Mouse (Mus musculus) hindbrain, embryonic 11.5 days (tissue): ENCODE data around the gene Tdrkh. TPM values are rescaled to one million over a fixed set of nuclear protein-coding genes. Genes with fewer than 3 reads are reported as not detected.

Source experiments
- ATAC-seq: fragments of 200-750 bp; cut with Nextera tagmentation; 2 replicates; pipeline ENCODE4 v1.8.0; 2017; ENCODE audit warnings: mild to moderate bottlenecking, moderate TSS enrichment, moderate library complexity; ENCODE audit not compliant: low FRiP score
- DNase-seq: peaks from one replicate; pipeline ENCODE4 v3.0.0-alpha.2; 2015; ENCODE audit warnings: low spot score
- H3K27ac ChIP-seq: fragments of 300-500 bp; sonication (generic); 2 replicates; pipeline ENCODE4 v1.5.1; 2014; ENCODE audit warnings: mild to moderate bottlenecking, low read depth, low read length
- H3K27me3 ChIP-seq: fragments of 300-500 bp; sonication (generic); 2 replicates; pipeline ENCODE4 v1.6.1; 2014; ENCODE audit warnings: mild to moderate bottlenecking, low read length, moderate library complexity, mixed read lengths; ENCODE audit not compliant: control insufficient read depth, insufficient read depth
- H3K36me3 ChIP-seq: fragments of 300-500 bp; sonication (generic); 2 replicates; pipeline ENCODE4 v1.6.1; 2014; ENCODE audit warnings: mild to moderate bottlenecking, low read length, moderate library complexity, mixed read lengths; ENCODE audit not compliant: control insufficient read depth, insufficient read depth
- H3K4me1 ChIP-seq: fragments of 300-500 bp; sonication (generic); replicated peaks from 2 replicates; pipeline ENCODE4 v1.6.1; 2014; ENCODE audit warnings: low read length, mixed read lengths; ENCODE audit not compliant: control insufficient read depth, insufficient read depth
- H3K4me2 ChIP-seq: fragments of 300-500 bp; sonication (generic); replicated peaks from 2 replicates; pipeline ENCODE4 v1.6.1; 2014; ENCODE audit warnings: mild to moderate bottlenecking, low read depth, low read length
- H3K4me3 ChIP-seq: fragments of 300-500 bp; sonication (generic); 2 replicates; pipeline ENCODE4 v1.5.1; 2014; ENCODE audit warnings: low read depth, low read length
- H3K9ac ChIP-seq: fragments of 300-500 bp; sonication (generic); 2 replicates; pipeline ENCODE4 v1.6.1; 2014; ENCODE audit warnings: low read depth, low read length
- H3K9me3 ChIP-seq: fragments of 300-500 bp; sonication (generic); 2 replicates; pipeline ENCODE4 v1.6.1; 2016; ENCODE audit warnings: low read length; ENCODE audit not compliant: control insufficient read depth
- WGBS: fragments of 180-500 bp; shearing (Covaris S2); extraction: QIAGEN DNeasy Blood & Tissue Kit; methylation state at CpG from one replicate; pipeline ENCODE4 v1.1.7; 2014; 5-methylcytosine and 5-hydroxymethylcytosine counted together
- polyA plus RNA-seq: library from polyadenylated mRNA; unstranded; fragments of >200 nt; fragmentation: Nextera tagmentation; extraction: Ambion mirVana; gene quantifications from 2 replicates; pipeline ENCODE4 v1.2.1, GENCODE M21; 2014

The Tdrkh gene
- polyA plus RNA-seq, 1 experiment from 2014 or later, result 58.7 TPM

DNA sequence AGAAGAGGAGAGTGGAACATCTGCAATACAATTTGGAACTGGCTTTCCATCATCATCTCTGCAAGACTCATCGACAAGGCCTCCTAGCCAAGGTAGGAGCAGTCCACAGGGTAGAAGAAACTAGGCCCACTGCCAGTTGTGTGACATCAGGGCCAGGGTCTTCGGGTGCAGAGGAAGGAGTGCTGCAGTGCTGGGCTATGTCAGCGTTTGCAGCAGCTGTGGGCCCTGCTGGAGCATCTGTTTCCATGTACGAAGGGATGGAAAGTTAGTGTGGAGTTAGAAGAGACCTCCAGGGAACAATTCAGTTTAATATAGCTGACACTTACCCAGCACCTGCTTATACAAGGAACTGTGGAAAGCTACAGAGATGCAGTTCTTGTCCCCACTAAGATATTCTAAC is 20.0 kb upstream of the Tdrkh start:
- no peak overlapping the region for H3K4me2 ChIP-seq
- no peaks in the 10 kb centered on the region for H3K27me3 ChIP-seq
- no peak overlapping the region for H3K27ac ChIP-seq
- no peaks in the 10 kb centered on the region for H3K36me3 ChIP-seq
- DNase-seq, result no peak
- H3K9ac ChIP-seq, result no peak overlapping the region
- no peak overlapping the region for H3K4me3 ChIP-seq
- ATAC-seq, result no peak
- no peaks in the 10 kb centered on the region for H3K9me3 ChIP-seq
- 69% methylated on average over 4 of the region's 4 CpGs for WGBS
- H3K4me1 ChIP-seq, result no peaks in the 10 kb centered on the region

DNA sequence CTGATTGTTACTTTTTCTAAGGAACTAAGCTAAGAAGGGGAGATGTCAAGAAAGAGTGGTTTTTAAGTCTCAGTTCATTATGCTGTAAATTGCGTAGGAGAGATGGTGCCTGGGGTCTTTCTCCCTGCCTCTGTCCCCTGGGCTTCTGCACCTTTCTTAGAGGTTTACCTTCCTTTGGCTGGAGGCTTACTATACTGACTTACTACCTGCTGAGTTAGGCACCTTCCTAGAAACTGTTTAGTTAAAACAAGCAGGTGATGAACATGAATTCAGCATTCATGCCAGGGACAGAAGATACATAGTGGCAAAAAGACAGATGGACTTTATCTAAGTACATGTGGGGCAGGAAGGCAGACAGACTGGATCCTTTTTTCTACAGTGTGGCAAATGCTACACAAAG is 16.7 kb upstream of the Tdrkh start:
- 84% methylated on average over 1 of the region's 1 CpGs for WGBS

DNA sequence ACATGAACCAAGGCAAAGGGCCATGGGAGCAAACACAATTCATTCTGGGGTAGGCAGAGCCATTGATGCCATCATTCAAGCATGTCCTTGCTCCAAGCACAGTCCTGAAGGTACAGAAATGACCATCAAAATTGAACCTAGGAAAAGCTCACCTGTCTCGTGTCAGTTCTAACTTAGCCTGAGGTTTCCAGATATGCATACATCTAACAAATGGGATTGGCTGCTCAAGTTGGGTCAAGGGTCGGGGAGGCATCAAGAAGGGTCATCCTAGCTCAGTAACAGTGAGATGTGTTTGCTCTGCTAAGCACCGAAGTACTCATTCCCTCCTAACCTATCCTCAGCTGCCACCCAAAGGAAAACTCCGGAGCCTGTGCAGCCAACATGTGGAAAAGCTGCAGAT is 16.2 kb upstream of the Tdrkh start:
- Histone ChIP-seq H3K9ac (no peak overlapping the region), H3K27me3 (no peaks in the 10 kb centered on the region)

More for the DNA sequence above, 16.7 kb upstream of the Tdrkh start:
- no peak for ATAC-seq
- no peaks in the 10 kb centered on the region for H3K9me3 ChIP-seq
- DNase-seq, result no peak
- no peaks in the 10 kb centered on the region for H3K27me3 ChIP-seq
- no peak overlapping the region for H3K9ac ChIP-seq
- H3K4me2 ChIP-seq, result no peak overlapping the region
- H3K36me3 ChIP-seq, result no peaks in the 10 kb centered on the region
- no peak overlapping the region for H3K27ac ChIP-seq
- H3K4me3 ChIP-seq, result no peak overlapping the region
- peaks cover 4% of the 10 kb centered on the region; the same call in 1 of the 2 replicates for H3K4me1 ChIP-seq

DNA sequence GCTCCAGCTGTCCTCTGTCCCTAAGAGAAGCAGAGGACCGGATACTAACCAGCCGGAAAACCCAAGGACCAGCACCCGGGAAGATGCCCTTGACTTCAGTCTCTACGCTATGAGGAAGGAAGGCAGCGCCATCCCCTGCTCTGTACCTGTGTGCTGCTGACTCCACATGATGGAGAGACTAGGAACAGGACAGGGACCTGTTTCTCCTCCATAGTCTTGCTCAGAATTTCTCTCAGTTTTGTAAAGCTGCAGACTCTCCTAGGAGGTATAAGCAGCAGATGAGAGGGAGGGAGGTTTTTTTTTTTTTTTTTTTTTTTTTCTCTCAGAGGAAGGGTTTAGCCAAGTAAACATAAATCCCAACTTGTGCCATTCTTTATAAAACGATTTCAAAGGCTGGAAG is 14.9 kb upstream of the Tdrkh start, which contains the start of gene Lingo4:
Gene Lingo4, plus strand, starts transcription at position 301 of the 400 bp plus-strand sequence.
- Histone ChIP-seq H3K36me3 (no peaks in the 10 kb centered on the region), H3K4me3 (peak within 1 kb of the TSS; percentile 32), H3K4me1 (peaks cover 4% of the 10 kb centered on the region; the same call in 1 of the 2 replicates), H3K9ac (peak within 1 kb of the TSS; percentile 59), H3K4me2 (peak within 1 kb of the TSS; percentile 67), H3K27me3 (no peaks in the 10 kb centered on the region), H3K27ac (0 out of 2 replicates have a peak within 1 kb of the TSS, but pooled peaks have one; percentile 39), H3K9me3 (no peaks in the 10 kb centered on the region)
- ATAC-seq, result no peak
- no peak for DNase-seq
- 70% methylated on average over 6 of the region's 6 CpGs for WGBS

More for the DNA sequence above, 16.2 kb upstream of the Tdrkh start:
- H3K27ac ChIP-seq, result no peak overlapping the region
- H3K36me3 ChIP-seq, result no peaks in the 10 kb centered on the region
- WGBS, result 81% methylated on average over 4 of the region's 4 CpGs
- ATAC-seq (no peak), DNase-seq (no peak)
- H3K4me2 ChIP-seq, result no peak overlapping the region
- peaks cover 4% of the 10 kb centered on the region; the same call in 1 of the 2 replicates for H3K4me1 ChIP-seq
- no peaks in the 10 kb centered on the region for H3K9me3 ChIP-seq
- H3K4me3 ChIP-seq, result no peak overlapping the region

DNA sequence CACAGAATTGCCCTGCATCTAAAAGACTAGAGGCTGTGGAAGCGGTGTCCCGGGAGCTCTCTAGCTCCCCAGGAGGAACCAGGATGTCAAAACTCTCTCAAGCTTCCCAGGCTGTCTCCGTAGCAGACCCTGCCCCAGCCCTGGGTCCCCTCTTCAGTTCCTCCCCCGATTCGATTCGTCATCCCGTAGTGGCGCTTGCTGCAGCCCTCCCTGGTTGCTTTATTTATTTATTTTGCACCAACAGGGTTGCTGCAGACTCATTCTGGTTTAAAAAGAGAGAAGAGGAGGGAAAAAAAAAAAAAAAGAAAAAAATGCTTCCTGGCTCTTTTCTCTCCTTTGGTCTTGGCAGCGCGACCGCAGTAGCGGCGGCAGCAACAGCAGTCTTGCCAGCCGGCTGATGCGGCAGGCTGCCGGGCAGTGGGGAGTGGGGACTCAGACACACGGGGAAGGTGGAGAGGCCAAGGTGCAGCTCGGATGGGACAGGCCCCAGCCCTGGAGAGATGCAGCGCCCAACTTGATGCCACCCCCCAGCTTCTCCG is 14.1 kb upstream of the Tdrkh start:
- H3K4me3 ChIP-seq, result peak overlapping the region; percentile 32
- peak overlapping the region; percentile 67 for H3K4me2 ChIP-seq
- H3K27ac ChIP-seq, result 0 out of 2 replicates have a peak overlapping the region, but pooled peaks have one; percentile 39
- under 1% methylated on average over 20 of the region's 20 CpGs for WGBS
- peak; percentile 67 for ATAC-seq
- peaks cover 4% of the 10 kb centered on the region; the same call in 1 of the 2 replicates for H3K4me1 ChIP-seq
- H3K27me3 ChIP-seq, result no peaks in the 10 kb centered on the region
- H3K9ac ChIP-seq, result peak overlapping the region; percentile 59
- no peaks in the 10 kb centered on the region for H3K36me3 ChIP-seq
- DNase-seq, result peak; percentile 66
- no peaks in the 10 kb centered on the region for H3K9me3 ChIP-seq

DNA sequence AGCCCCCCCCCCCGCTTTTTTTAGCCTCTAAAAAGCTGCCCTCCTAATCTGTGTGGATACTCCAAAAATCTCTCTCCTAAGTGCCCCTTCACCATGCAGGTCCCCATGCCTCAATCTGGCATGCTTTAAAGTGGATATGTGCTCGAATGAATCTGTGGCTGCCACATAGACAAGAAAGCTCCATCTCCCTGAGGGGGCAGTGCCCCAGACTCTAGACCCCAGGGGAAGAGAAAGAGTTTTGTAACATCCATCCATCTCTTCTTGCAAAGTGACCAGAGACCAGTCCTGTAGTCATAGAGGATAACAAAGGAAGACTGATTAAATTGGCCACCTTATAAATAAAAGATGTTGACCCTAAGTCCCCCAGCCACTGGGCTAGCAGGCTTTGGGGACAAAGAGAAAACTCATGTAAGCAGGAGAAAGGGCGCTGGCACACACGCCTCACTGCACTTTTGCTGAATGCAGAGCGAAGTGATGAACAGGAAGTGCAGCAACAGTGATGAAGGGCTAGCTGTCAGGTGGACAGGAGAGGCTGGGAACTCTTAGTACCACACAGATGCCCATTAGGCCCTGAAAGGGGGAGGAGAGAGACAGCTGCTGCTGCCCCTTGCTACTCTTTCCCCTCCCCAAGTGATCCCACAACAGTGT is 13.3 kb upstream of the Tdrkh start:
- 14% methylated on average over 5 of the region's 5 CpGs for WGBS
- H3K27me3 ChIP-seq, result no peaks in the 10 kb centered on the region; the same call in 1 of the 2 replicates
- H3K4me2 ChIP-seq, result peak overlapping the region; percentile 67

DNA sequence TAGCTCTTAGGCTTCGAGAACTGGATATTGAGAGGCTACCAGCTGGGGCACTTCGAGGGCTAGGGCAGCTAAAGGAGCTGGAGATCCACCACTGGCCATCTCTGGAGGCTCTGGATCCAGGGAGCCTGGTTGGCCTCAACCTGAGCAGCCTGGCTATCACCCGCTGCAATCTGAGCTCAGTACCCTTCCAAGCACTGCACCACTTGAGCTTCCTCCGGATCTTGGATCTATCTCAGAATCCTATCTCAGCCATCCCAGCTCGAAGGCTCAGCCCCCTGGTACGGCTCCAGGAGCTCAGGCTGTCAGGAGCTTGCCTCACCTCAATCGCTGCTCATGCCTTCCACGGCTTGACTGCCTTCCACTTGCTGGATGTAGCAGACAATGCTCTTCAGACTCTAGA is 10.6 kb upstream of the Tdrkh start:
- no peak overlapping the region for H3K4me2 ChIP-seq
- H3K4me1 ChIP-seq, result peaks cover 7% of the 10 kb centered on the region; the same call in 1 of the 2 replicates
- H3K4me3 ChIP-seq, result no peak overlapping the region
- H3K27me3 ChIP-seq, result no peaks in the 10 kb centered on the region; the same call in 1 of the 2 replicates
- H3K27ac ChIP-seq, result no peak overlapping the region
- no peaks in the 10 kb centered on the region for H3K36me3 ChIP-seq
- DNase-seq, result no peak
- H3K9me3 ChIP-seq, result no peaks in the 10 kb centered on the region
- WGBS, result 80% methylated on average over 8 of the region's 8 CpGs
- H3K9ac ChIP-seq, result no peak overlapping the region
- no peak for ATAC-seq

More for the DNA sequence above, 13.3 kb upstream of the Tdrkh start:
- peak overlapping the region; percentile 43; the same call in 1 of the 2 replicates for H3K27ac ChIP-seq
- peaks cover 7% of the 10 kb centered on the region; the same call in 1 of the 2 replicates for H3K4me1 ChIP-seq
- ATAC-seq (peak; percentile 55), DNase-seq (peak; percentile 51)
- no peaks in the 10 kb centered on the region for H3K36me3 ChIP-seq
- H3K9ac ChIP-seq, result peak overlapping the region; percentile 12; the same call in 1 of the 2 replicates
- H3K4me3 ChIP-seq, result no peak overlapping the region; the same call in 1 of the 2 replicates
- no peaks in the 10 kb centered on the region for H3K9me3 ChIP-seq

DNA sequence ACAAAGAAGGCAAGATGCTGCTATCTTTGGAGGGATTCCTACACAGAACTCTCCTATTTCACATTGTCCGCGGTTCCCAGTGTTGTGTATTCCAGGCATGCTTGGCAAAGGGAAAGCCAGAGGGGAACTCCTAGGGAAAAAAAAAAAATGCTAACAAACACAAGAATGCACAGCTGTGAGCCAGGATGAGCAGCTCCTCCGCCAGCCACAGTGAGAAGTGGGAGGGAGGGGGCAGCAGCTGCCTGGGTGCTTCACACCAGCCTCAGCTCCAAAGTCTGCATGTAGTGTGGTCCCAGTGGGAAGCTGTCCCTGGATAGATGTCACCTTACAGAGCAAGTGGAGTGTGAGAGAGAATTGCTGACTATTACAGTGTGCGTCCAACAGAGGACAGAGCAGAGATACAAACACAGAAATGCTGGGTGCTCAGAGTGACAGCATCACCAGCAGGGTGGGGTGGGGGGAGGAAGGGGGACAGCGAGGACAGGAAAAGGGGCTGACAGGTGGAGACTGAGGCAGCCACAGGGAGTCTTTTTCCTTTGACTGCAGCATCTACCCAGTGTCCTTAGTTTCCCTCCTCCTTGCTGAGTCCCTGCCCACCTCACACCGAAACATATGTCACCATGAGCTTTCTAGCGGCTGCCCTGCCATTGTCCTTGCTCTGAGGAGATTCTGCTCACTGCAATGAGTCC is 8.6 kb upstream of the Tdrkh start:
- WGBS, result 14% methylated on average over 7 of the region's 7 CpGs
- H3K36me3 ChIP-seq, result no peaks in the 10 kb centered on the region
- peaks cover 7% of the 10 kb centered on the region; the same call in 1 of the 2 replicates for H3K4me1 ChIP-seq
- no peak overlapping the region for H3K9ac ChIP-seq
- no peak for DNase-seq
- H3K4me3 ChIP-seq, result no peak overlapping the region
- no peak overlapping the region for H3K4me2 ChIP-seq
- no peak overlapping the region for H3K27ac ChIP-seq
- no peaks in the 10 kb centered on the region; the same call in 1 of the 2 replicates for H3K27me3 ChIP-seq
- no peaks in the 10 kb centered on the region for H3K9me3 ChIP-seq
- ATAC-seq, result no peak
